Mouse (Mus musculus): ENCODE results near the gene Rfx8.

DNA sequence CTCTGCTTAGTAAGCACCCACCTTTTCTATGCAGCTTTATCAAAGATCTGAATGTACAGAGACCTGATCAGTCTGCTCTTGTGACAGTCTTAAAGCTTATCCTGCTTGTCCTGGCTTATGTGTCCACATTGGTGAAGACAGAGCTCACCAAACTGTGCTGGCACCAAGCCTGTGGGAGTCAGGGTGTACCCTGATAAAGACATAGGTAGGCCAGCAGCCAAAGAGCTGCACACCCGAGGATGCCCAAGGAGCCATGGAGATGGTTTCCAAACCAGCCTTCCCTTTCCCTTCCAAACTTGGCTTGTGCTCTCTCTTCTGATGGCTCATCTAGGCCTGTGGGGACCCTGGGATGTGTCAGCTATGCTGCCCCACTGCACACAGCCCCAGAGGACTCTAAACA is 76.5 kb downstream of the Rfx8 start:
- no peak for TF ChIP-seq POLR2A (IDR thresholded peaks at IDR 0.05; ENCODE audit: low read depth, low read length)
- no peak for TF ChIP-seq CTCF (IDR thresholded peaks at IDR 0.05; ENCODE audit: extremely low read depth, insufficient read depth, insufficient read length, insufficient replicate concordance)
